Mouse (Mus musculus) heart, postnatal 0 days (tissue): ENCODE data around the gene Gsto1.

ENCODE experiments used
- CTCF ChIP-seq: IDR thresholded peaks from 2 replicates; pipeline ENCODE4 v1.5.1; 2016; ENCODE audit warnings: antibody characterized with exemption, control low read depth, low read depth
- EP300 ChIP-seq: IDR thresholded peaks from 2 replicates; pipeline ENCODE4 v1.6.1; 2016; ENCODE audit warnings: antibody characterized with exemption, low read depth

DNA sequence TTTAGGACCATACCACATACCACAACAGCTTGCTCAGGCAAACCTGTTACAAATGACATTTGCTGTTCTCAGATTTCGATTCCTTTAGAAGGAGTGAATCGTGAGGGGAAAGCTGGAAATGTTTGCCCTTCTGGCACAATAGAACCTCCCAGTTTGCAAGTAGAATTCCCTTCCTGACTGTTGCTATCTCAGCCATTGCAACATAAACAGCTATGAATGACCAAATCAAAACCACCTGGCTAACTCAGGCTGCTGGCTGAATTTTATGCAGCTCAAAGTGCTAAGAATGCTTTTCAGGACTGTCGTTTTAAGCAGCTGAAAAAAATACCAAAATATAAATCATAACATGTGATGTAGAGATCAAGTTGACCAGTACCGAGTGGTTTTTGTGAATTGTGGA, 14.2 kb downstream of the Gsto1 start:
- no peak for TF ChIP-seq CTCF
- no peak for TF ChIP-seq EP300
